Mouse (Mus musculus) heart, postnatal 4 days (tissue): Measurements from ENCODE around the gene Olfr20. TPM values are rescaled to one million over a fixed set of nuclear protein-coding genes. Genes with fewer than 3 reads are reported as not detected.
"Not testable (repeated sequence)": the region's sequence is repeated elsewhere in the genome, so short reads cannot be mapped to it uniquely, and the experiment has no call there.

ENCODE experiments used
- DNase-seq: peaks from one replicate; pipeline ENCODE4 v3.0.0; 2021
- total RNA-seq, 2 experiments: library from RNA; stranded (reverse); gene quantifications; 2 replicates each; pipeline ENCODE4 v1.2.3; 2021

Gene Olfr20
- total RNA-seq, result not detected

DNA sequence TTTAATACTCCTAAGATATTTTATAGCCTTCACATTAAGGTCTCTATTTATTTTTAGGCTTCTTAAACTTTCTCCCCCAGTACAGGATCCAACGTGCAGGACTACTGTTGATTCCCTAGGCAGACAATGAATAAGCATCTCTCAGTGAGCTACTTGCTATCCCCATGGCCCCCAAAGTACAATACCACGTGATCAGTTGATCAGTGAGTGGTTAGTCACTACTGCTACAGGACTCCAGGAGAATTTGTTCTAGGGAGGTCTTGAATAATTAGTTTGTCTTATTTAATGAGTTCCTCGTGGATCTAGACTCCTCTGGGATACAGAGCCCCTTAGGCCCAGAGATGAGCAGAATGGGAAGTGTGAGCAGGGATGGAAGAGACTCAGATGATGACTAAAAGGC, at the start of gene Olfr20:
Gene Olfr20 (plus strand): TSS at position 301 of the 400 bp plus-strand sequence.
- DNase-seq, result no peak

DNA sequence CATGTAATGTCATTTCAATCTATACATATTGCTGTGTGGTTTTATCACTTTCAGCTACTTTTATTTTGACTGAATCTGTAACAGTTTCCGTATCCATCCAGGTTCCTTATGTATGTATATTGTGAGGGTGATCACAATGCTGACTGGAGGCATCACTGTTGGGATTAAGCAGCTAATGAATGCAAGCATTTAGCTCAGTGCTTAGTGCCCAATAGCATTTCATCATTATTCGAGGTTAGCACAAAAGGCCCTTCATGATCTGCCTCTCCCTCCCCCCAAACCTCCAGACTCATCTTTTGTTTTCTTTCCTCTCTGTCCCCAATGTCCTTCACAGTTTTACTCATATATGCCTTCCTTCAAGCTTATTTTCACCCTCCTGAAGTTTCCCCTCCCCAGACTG, 47.5 kb upstream of the Olfr20 start:
- no peak for DNase-seq

DNA sequence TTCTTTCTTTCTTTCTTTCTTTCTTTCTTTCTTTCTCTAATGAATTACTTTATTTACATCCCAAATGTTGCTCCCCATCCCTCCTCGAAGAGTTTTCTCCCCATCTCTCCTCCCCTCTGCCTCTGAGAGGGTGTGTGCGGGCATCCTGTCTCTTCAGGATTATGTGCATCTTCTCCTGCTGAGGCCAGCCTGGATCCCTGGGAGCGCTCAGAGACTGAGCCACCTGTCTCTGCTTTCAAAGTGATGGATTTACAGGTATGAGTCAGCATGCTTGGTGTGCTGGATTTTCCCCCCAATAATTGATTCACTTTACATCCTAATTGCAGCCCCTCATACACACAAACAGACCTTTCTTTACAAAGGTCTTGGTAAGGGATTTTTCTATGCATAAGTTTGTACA, 34.6 kb upstream of the Olfr20 start:
- no peak for DNase-seq

DNA sequence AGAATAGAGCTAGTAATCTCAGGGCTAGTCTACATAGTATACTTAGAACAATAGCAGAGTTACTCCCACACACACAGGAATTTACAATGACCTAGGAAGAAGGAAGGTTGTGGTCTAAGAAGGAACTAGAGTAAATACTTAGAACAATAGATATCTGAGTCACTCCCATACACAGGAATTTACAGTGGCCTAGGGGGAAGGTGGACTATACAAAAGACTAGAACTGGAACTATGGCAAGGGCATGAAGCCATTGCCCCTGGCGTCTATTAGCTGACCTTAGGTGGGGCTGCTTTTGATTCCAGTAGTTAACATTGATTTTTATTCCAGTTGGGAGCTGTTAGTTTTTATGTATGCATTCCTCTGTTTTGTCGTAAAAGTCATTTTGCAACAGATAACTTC, 32.0 kb upstream of the Olfr20 start:
- DNase-seq, result not testable (repeated sequence)

DNA sequence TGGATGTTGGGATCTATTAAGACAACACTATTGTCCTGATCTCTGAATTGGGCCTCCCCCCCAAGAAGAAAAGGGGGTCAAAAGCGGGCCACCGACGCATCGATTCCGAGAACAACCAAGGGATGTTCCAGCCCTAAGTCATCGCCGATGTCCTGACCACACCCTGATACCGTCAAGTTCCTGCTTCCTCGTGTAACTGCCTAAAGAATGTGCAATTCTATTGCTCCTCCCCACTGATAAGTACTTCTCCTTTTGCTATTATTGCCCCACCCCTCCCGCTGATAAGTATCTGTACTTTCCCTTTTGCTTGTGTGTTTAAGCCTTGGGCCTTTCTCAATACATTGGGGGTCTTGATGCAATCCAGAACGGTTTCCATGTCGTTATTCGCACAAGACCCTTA, 29.5 kb upstream of the Olfr20 start:
- not testable (repeated sequence) for DNase-seq

DNA sequence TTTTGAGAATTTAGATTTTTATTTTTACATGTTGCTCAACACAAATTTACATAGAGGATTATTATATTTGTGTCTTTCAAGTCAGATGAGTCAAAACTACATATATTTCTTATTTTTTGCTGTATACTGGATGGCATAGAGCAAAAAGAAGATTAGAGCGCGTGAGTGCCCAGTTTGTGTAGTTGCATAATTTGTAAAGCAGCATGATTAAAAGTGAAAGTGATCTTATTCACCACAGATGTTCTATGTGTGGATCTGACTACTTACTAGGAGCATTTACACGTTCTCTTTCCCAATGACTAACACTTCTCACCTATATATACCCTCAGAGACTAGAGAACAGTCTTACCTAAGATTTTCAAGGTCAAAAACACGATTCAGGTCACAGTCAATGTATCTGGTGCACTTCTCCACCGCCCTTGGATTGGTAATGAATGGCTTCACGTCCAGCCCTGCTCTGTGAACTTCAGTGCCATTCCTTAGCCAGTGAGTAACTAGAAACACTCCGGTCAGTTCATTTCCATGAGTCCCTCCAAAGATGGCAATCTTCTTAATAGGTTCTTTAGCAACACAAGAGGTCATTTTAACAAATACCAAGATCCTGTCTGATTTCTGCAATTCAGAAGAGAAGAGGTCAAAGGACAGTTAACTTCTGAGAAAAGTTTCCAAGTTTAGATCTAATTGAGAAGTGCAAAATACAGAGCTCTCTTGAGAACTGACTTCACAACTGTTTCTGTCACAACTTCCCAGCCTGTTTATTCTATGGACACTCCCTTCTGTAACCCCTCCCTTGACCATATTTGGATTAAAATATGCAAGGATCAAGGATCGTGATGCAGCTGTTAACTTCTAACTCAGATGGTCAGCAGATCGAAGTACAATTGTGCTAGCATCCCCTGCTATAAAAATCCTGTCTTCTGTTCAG, 26.4 kb upstream of the Olfr20 start:
- no peak for DNase-seq

DNA sequence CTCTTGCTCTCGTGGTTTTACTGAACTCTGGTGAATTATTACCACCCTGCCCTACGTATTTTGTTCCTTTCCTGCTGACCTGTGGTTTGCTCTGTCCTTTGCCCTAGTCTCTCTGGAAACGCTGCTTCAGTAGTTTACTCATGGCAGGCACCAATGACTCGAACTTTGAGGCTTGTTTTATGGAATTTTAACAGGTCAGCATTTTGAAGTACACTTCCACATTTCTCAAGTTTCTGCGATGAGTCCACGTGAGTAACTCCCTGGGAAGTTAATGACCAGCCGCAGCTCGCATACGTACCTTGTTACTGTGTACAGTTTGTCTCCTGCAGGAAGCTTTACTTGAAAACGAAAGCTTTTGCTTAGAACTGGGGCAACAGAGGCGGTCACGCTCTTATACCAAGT, 24.1 kb upstream of the Olfr20 start:
- no peak for DNase-seq

DNA sequence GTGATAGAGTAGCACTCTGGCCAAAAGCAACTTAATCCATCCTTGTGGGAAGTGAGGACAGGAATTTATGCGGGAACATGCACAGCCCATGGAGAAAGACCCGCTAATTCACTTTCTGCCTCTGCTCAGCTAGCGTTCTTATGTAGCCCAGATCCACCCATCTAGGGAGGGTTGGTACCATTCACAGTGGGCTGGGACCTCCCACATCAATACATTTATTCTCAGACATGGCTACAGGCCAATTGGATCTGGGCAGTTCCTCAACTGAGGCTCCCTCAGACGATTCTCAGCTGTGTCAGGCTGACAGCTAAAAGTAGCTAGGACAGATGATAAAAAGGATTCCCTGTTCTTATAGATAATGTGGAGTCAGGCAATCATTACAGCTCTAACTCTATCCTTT, 23.2 kb upstream of the Olfr20 start:
- DNase-seq, result no peak

DNA sequence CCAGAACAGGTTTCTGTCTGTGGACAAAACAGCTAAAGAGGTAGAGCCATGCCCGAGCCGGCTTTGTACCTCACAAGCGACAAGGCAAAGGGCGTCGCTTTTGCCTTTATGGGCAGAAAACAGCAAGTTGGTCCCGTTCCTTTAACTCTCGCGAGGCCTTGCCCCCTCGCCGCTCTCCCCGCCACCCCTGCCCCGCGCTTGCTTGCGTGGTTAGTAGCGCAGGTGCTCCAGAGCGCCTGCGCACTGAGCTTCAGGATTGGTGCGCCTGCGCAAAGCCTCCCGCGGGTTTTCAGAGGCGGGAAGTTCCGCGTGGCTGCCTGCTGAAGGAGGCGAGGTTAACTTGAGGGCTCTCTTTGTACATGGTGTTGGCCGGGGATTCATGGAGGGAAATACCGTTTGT, 21.1 kb upstream of the Olfr20 start, which contains the start of the genes Aspa, Gm49340 and Spata22:
Gene Aspa (minus strand): TSS at position 155 of the 400 bp plus-strand sequence.
Gene Gm49340 (plus strand): TSS at position 300 of the 400 bp plus-strand sequence.
Gene Spata22 (plus strand): TSS at position 300 of the 400 bp plus-strand sequence.
- DNase-seq, result no peak

DNA sequence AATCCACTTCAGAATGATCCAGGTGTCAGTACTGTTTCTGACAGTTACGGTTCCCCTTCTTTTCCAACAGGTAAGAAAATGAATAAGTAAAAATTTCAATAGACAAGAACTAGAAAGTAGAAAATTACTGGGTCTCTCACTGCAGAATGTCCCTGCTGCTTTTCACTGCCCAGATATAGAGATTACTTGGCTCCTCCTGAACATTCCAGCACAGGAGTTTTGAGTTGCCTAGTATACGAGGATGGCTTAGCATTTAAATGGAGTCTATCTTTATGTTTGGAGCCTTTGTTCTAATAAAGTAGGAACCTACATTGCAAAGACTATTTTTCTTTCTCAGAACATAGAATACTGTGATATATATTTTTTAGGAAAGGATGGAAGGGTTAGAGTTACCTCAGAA, 17.2 kb upstream of the Olfr20 start:
- no peak for DNase-seq

DNA sequence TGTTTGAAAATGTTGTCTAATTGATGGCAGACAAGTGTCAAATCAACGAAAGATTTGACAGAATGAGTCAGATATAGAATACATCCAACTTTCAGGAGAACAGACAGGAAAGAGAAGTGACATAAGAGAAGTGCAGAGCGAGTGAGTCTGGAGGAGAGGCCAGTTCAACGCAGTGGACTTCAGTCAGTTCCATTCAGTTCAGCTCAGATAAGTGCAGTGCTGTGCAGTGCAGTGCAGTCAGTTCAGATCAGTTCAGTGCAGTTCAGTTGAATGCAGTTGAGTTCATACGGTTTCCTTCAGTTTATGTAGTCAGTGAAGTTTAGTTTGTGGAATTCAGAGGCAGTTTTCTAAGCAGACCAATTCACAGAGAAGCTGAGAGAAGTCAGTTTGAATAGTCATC, 13.7 kb upstream of the Olfr20 start:
- DNase-seq, result no peak

DNA sequence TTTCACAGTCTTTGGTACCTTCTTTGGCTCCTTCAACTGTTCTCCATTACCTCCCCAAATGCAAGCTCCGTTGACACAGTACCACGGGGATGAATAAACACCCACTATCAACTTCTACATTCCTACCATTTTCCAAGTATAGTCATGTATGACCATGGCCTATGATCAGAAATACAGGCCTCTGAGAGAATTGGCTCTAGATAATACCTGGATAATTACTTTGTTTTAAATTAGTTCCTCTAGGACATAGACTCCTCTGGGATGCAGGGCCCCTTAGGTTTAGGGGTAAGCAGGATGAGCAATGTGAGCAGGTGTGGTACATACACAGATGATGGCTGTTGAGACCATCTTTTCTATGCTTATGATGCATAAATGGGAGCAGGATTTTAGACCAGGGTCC, 20.4 kb downstream of the Olfr20 start, which contains the start of gene Olfr376:
Gene Olfr376 (plus strand): TSS at position 301 of the 400 bp plus-strand sequence.
- DNase-seq, result no peak

DNA sequence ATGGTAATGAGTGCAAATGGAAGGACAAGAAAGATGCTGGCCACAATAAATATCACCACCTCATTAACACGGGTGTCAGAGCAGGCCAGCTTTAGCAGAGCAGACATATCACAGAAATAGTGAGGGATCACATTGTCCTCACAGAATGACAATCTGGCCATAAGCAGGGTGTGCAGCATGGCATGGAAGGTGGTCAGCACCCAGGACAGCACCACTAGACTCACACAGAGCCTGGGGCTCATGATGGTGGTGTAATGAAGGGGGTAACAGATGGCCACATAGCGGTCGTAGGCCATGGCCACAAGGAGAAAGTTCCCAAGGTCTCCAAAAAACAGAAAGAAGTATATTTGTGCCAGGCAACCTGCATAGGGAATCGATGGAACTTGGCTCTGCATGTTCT, 44.8 kb downstream of the Olfr20 start:
- DNase-seq, result no peak

DNA sequence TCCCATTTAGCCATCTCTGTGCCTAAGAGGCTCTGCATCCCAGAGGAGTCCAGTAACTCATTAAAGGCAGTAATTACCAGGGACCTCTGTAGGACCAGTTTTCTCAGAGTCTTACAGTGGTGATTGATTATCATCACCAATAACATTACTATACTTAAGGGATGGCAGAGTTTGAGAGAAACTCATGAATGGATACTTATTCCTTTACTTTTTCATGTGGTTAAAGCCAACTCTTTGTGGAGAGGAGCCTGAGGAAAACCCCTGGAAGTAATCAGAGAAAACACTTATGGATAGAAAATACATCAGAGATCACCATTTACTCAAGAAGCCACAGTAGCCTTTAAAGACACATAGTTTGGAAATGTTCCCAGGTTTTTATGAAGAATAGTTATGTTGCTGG, 48.9 kb downstream of the Olfr20 start, which contains the start of gene Olfr1:
Gene Olfr1 (minus strand): TSS at position 101 of the 400 bp plus-strand sequence.
- DNase-seq, result no peak

Other genes with a start within 250 kb of the Olfr20 start
- 1 to 10 TPM; 6.0 to 7.1 TPM for gene Haspin, start 212.5 kb upstream of the Olfr20 start, total RNA-seq
- gene P2rx5, start 190.4 kb upstream of the Olfr20 start, total RNA-seq, result 1 to 10 TPM; 3.9 to 5.0 TPM
- gene Emc6, start 173.7 kb upstream of the Olfr20 start, total RNA-seq, result 10 to 100 TPM; 66.3 to 67.9 TPM
- gene Tax1bp3, start 173.7 kb upstream of the Olfr20 start, total RNA-seq, result 100 to 1,000 TPM; 109 to 112 TPM
- 1 to 10 TPM; 8.4 to 8.7 TPM for gene Ctns, start 151.7 kb upstream of the Olfr20 start, total RNA-seq
- gene Shpk, start 151.3 kb upstream of the Olfr20 start, total RNA-seq, result 1 to 10 TPM in 1 of 2 experiments, under 1 TPM in 1; 0.95 to 1.1 TPM
- not detected for gene Trpv1, start 116.5 kb upstream of the Olfr20 start, total RNA-seq
- gene Trpv3, start 83.4 kb upstream of the Olfr20 start, total RNA-seq, result under 1 TPM; 0.07 to 0.10 TPM
- under 1 TPM; 0.27 to 0.57 TPM for gene Aspa, start 21.2 kb upstream of the Olfr20 start, total RNA-seq
- gene Gm49340, start 21.0 kb upstream of the Olfr20 start, total RNA-seq, result not detected
- gene Spata22, start 21.0 kb upstream of the Olfr20 start, total RNA-seq, result not detected
- not detected for gene Olfr376, start 20.5 kb downstream of the Olfr20 start, total RNA-seq
- gene Olfr1, start 48.8 kb downstream of the Olfr20 start, total RNA-seq, result not detected
- gene Olfr378, start 77.7 kb downstream of the Olfr20 start, total RNA-seq, result not detected
- gene Olfr380, start 106.7 kb downstream of the Olfr20 start, total RNA-seq, result not detected
- not detected for gene Olfr381, start 140.8 kb downstream of the Olfr20 start, total RNA-seq
- gene Olfr382, start 166.4 kb downstream of the Olfr20 start, total RNA-seq, result not detected
- not detected for gene Olfr385, start 242.2 kb downstream of the Olfr20 start, total RNA-seq
- not detected for gene Olfr384, start 247.8 kb downstream of the Olfr20 start, total RNA-seq